Mouse (Mus musculus): Measurements from ENCODE around the gene Gm13285. TPM values are rescaled to one million over a fixed set of nuclear protein-coding genes. Genes with fewer than 3 reads are reported as not detected.
"Not testable (repeated sequence)": the region's sequence is repeated elsewhere in the genome, so short reads cannot be mapped to it uniquely, and the experiment has no call there.

The Gm13285 gene
- polyA plus RNA-seq, 2 experiments: 0.65 TPM; not detected in 1

GRCm38 (mm10) chr4:88830523-88830922 lies 31.1 kb downstream of the Gm13285 start:
- H3K4me3 ChIP-seq (replicated peaks; ENCODE audit: low read length): no peak overlapping the region
- H3K27me3 ChIP-seq (ENCODE audit: control insufficient read depth, insufficient read depth, low read length): no peaks in the 10 kb centered on the region
- no peak overlapping the region for H3K9ac ChIP-seq (ENCODE audit: low read depth, low read length, severe bottlenecking)
- ATAC-seq (ENCODE audit: low FRiP score, low read depth): no peak
- no peaks in the 10 kb centered on the region for H3K9me3 ChIP-seq (ENCODE audit: control insufficient read depth, low read length)
- no peaks in the 10 kb centered on the region for H3K36me3 ChIP-seq (ENCODE audit: control insufficient read depth, insufficient read depth, low read length)
- no peak overlapping the region for H3K27ac ChIP-seq (replicated peaks; ENCODE audit: low read depth, low read length)
- WGBS: 24% methylated on average over 4 of the region's 4 CpGs
- DNase-seq (ENCODE audit: low spot score): peak; percentile 21
- H3K4me1 ChIP-seq (ENCODE audit: control insufficient read depth, insufficient read depth, low read length): no peaks in the 10 kb centered on the region
- no peak for TF ChIP-seq POLR2A (IDR thresholded peaks at IDR 0.05; ENCODE audit: borderline replicate concordance, extremely low read depth, insufficient read depth, insufficient read length)
- no peak overlapping the region for H3K4me2 ChIP-seq (replicated peaks; ENCODE audit: low read depth, low read length, severe bottlenecking)

DNA sequence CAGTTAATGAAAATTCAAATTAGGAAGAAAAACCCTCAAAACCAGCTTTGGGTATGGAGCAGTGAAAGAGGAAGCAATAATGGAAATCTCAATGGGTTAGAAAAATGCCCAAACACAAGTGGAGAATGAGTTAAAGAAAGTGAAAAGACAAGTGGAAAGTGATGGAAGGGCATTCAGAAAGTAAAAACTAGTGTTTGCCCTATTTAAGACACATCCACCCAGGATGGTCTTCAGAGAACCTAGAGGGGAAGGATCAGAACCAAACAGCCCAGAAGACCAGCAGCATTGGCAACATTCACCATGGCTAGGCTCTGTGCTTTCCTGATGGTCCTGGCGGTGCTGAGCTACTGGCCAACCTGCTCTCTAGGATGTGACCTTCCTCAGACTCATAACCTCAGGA lies 35.8 kb downstream of the Gm13285 start, which contains the start of gene Ifna5:
Gene Ifna5 (plus strand): TSS at position 301 of the 400 bp plus-strand sequence.
- not testable (repeated sequence) for H3K9me3 ChIP-seq (ENCODE audit: control insufficient read depth, low read length); ATAC-seq (ENCODE audit: low FRiP score, low read depth)
- 63% methylated on average over 1 of the region's 1 CpGs for WGBS

GRCm38 (mm10) chr4:88838828-88839227 lies 39.4 kb downstream of the Gm13285 start:
- no peak for ATAC-seq (ENCODE audit: low FRiP score, low read depth)
- TF ChIP-seq POLR2A (IDR thresholded peaks at IDR 0.05; ENCODE audit: borderline replicate concordance, extremely low read depth, insufficient read depth, insufficient read length): no peak
- no peaks in the 10 kb centered on the region for H3K27me3 ChIP-seq (ENCODE audit: control insufficient read depth, insufficient read depth, low read length)
- H3K4me2 ChIP-seq (replicated peaks; ENCODE audit: low read depth, low read length, severe bottlenecking): no peak overlapping the region
- no peak overlapping the region for H3K9ac ChIP-seq (ENCODE audit: low read depth, low read length, severe bottlenecking)
- H3K36me3 ChIP-seq (ENCODE audit: control insufficient read depth, insufficient read depth, low read length): no peaks in the 10 kb centered on the region
- DNase-seq (ENCODE audit: low spot score): peak; percentile 10
- no peak overlapping the region for H3K4me3 ChIP-seq (replicated peaks; ENCODE audit: low read length)
- no peaks in the 10 kb centered on the region for H3K9me3 ChIP-seq (ENCODE audit: control insufficient read depth, low read length)
- WGBS: 44% methylated on average over 3 of the region's 3 CpGs
- no peaks in the 10 kb centered on the region for H3K4me1 ChIP-seq (ENCODE audit: control insufficient read depth, insufficient read depth, low read length)
- H3K27ac ChIP-seq (replicated peaks; ENCODE audit: low read depth, low read length): no peak overlapping the region

More for the DNA sequence above, 35.8 kb downstream of the Gm13285 start, which contains the start of gene Ifna5:
- not testable (repeated sequence) for H3K27me3 ChIP-seq (ENCODE audit: control insufficient read depth, insufficient read depth, low read length); DNase-seq (ENCODE audit: low spot score); H3K4me2 ChIP-seq (replicated peaks; ENCODE audit: low read depth, low read length, severe bottlenecking); H3K4me3 ChIP-seq (replicated peaks; ENCODE audit: low read length); H3K9ac ChIP-seq (ENCODE audit: low read depth, low read length, severe bottlenecking); H3K27ac ChIP-seq (replicated peaks; ENCODE audit: low read depth, low read length); H3K36me3 ChIP-seq (ENCODE audit: control insufficient read depth, insufficient read depth, low read length); H3K4me1 ChIP-seq (ENCODE audit: control insufficient read depth, insufficient read depth, low read length)

DNA sequence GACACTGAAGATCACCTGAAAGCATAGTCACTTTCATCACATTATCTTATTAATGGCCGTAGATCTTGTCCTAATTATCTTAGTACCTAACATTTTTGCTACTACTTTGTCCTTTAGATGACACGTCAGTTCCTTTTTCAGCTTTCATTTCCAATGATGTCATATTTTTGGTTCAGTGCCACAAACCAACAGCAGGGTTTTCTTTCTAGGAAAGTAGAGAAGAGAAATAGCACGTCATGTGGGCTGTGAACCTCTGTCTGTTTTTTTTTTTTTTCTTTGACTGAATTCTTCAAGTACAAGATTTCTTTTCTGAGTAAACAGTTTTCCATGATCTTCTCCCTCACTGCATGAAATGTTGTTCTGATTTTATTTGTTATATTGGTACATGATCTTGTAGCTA lies 40.6 kb downstream of the Gm13285 start:
- no peaks in the 10 kb centered on the region for H3K4me1 ChIP-seq (ENCODE audit: control insufficient read depth, insufficient read depth, low read length)
- TF ChIP-seq POLR2A (IDR thresholded peaks at IDR 0.05; ENCODE audit: borderline replicate concordance, extremely low read depth, insufficient read depth, insufficient read length): no peak
- no peak overlapping the region for H3K27ac ChIP-seq (replicated peaks; ENCODE audit: low read depth, low read length)
- no peak overlapping the region for H3K4me3 ChIP-seq (replicated peaks; ENCODE audit: low read length)
- no peaks in the 10 kb centered on the region for H3K27me3 ChIP-seq (ENCODE audit: control insufficient read depth, insufficient read depth, low read length)
- H3K4me2 ChIP-seq (replicated peaks; ENCODE audit: low read depth, low read length, severe bottlenecking): no peak overlapping the region
- H3K9me3 ChIP-seq (ENCODE audit: control insufficient read depth, low read length): no peaks in the 10 kb centered on the region
- DNase-seq (ENCODE audit: low spot score): no peak
- no peak for ATAC-seq (ENCODE audit: low FRiP score, low read depth)
- WGBS: 69% methylated on average over 3 of the region's 3 CpGs
- H3K9ac ChIP-seq (ENCODE audit: low read depth, low read length, severe bottlenecking): no peak overlapping the region
- no peaks in the 10 kb centered on the region for H3K36me3 ChIP-seq (ENCODE audit: control insufficient read depth, insufficient read depth, low read length)

DNA sequence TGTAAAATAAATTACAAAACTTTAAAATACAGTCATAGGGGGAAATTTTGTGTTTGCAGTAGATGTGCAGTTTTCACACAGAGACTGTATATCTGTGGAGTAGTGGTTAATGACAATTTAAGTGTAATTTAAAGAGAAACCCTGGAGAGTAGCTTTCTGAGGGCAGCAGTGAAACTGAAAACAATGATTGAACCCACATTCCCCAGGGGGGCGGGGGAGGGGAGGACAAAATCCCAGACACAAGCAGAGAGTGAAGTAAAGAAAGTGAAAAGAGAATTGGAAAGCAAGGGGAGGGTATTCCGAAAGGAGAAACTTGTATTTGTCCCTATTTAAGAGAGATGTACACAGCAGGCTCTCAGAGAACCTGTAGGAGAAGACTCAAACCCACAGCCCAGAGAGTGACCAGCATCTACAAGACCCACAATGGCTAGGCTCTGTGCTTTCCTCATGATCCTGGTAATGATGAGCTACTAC lies 42.0 kb downstream of the Gm13285 start, which contains the start of gene Ifna4:
Gene Ifna4 (plus strand): TSS at position 424 of the 474 bp plus-strand sequence.
- H3K4me3 ChIP-seq (replicated peaks; ENCODE audit: low read length): no peak within 1 kb of the TSS
- H3K9me3 ChIP-seq (ENCODE audit: control insufficient read depth, low read length): no peaks in the 10 kb centered on the region
- 54% methylated on average over 2 of the region's 2 CpGs for WGBS
- no peaks in the 10 kb centered on the region for H3K36me3 ChIP-seq (ENCODE audit: control insufficient read depth, insufficient read depth, low read length)
- H3K27me3 ChIP-seq (ENCODE audit: control insufficient read depth, insufficient read depth, low read length): no peaks in the 10 kb centered on the region
- H3K27ac ChIP-seq (replicated peaks; ENCODE audit: low read depth, low read length): no peak within 1 kb of the TSS
- no peak for ATAC-seq (ENCODE audit: low FRiP score, low read depth)
- no peak within 1 kb of the TSS for H3K4me2 ChIP-seq (replicated peaks; ENCODE audit: low read depth, low read length, severe bottlenecking)
- no peak for DNase-seq (ENCODE audit: low spot score)
- no peaks in the 10 kb centered on the region for H3K4me1 ChIP-seq (ENCODE audit: control insufficient read depth, insufficient read depth, low read length)
- no peak within 1 kb of the TSS for H3K9ac ChIP-seq (ENCODE audit: low read depth, low read length, severe bottlenecking)
- no peak for TF ChIP-seq POLR2A (IDR thresholded peaks at IDR 0.05; ENCODE audit: borderline replicate concordance, extremely low read depth, insufficient read depth, insufficient read length)

- no peak for TF ChIP-seq POLR2A (IDR thresholded peaks at IDR 0.05; ENCODE audit: borderline replicate concordance, extremely low read depth, insufficient read depth, insufficient read length)
- Histone ChIP-seq H3K27me3 (ENCODE audit: control insufficient read depth, insufficient read depth, low read length) (no peaks in the 10 kb centered on the region), H3K27ac (replicated peaks; ENCODE audit: low read depth, low read length) (no peak overlapping the region), H3K9me3 (ENCODE audit: control insufficient read depth, low read length) (no peaks in the 10 kb centered on the region), H3K4me1 (ENCODE audit: control insufficient read depth, insufficient read depth, low read length) (no peaks in the 10 kb centered on the region), H3K4me3 (replicated peaks; ENCODE audit: low read length) (no peak overlapping the region), H3K4me2 (replicated peaks; ENCODE audit: low read depth, low read length, severe bottlenecking) (no peak overlapping the region), H3K36me3 (ENCODE audit: control insufficient read depth, insufficient read depth, low read length) (no peaks in the 10 kb centered on the region), H3K9ac (ENCODE audit: low read depth, low read length, severe bottlenecking) (no peak overlapping the region)
- DNase-seq (ENCODE audit: low spot score): no peak
- ATAC-seq (ENCODE audit: low FRiP score, low read depth): no peak
- WGBS: 55% methylated on average over 2 of the region's 2 CpGs
These were observed 45.9 kb downstream of the Gm13285 start for GRCm38 (mm10) chr4:88845334-88845733.

Measured in limb, embryonic 14.5 days (tissue).